Mouse (Mus musculus) testis, adult 2 months (tissue): ENCODE results near the gene Tle3. TPM values are rescaled to one million over a fixed set of nuclear protein-coding genes. Genes with fewer than 3 reads are reported as not detected.

Experiments
- H3K27ac ChIP-seq: fragments of 200-500 bp; 2 replicates; pipeline ENCODE4 v1.5.1; 2012; ENCODE audit warnings: low read depth, low read length; ENCODE audit not compliant: control insufficient read depth, insufficient read depth
- H3K27me3 ChIP-seq: fragments of 200-500 bp; 2 replicates; pipeline ENCODE4 v1.6.1; 2012; ENCODE audit warnings: mild to moderate bottlenecking, low read length, moderate library complexity; ENCODE audit not compliant: control insufficient read depth, insufficient read depth
- H3K36me3 ChIP-seq: fragments of 200-500 bp; 2 replicates; pipeline ENCODE4 v1.6.1; 2012; ENCODE audit warnings: mild to moderate bottlenecking, low read length; ENCODE audit not compliant: control insufficient read depth, insufficient read depth
- H3K4me1 ChIP-seq: fragments of 200-500 bp; 2 replicates; pipeline ENCODE4 v1.6.1; 2012; ENCODE audit warnings: low read length; ENCODE audit not compliant: control insufficient read depth, insufficient read depth
- H3K4me3 ChIP-seq: fragments of 200-500 bp; 2 replicates; pipeline ENCODE4 v1.5.1; 2012; ENCODE audit warnings: low read depth, mild to moderate bottlenecking, low read length, moderate library complexity, mixed read lengths; ENCODE audit not compliant: control insufficient read depth
- CTCF ChIP-seq: fragments of 200-500 bp; IDR thresholded peaks from 2 replicates; pipeline ENCODE4 v1.5.1; 2012; ENCODE audit warnings: low read depth, mild to moderate bottlenecking, inconsistent platforms, low read length, moderate library complexity; ENCODE audit not compliant: control insufficient read depth, insufficient read depth, insufficient replicate concordance
- POLR2A ChIP-seq: fragments of 200-500 bp; IDR thresholded peaks from 2 replicates; pipeline ENCODE4 v1.6.1; 2012; ENCODE audit warnings: low read depth, mild to moderate bottlenecking, inconsistent platforms, low read length, moderate library complexity; ENCODE audit not compliant: control insufficient read depth
- polyA plus RNA-seq: library from polyadenylated mRNA; depleted of rRNA; stranded (reverse); fragments of >200 nt; gene quantifications from 2 replicates; pipeline ENCODE4 v1.2.3, GENCODE M21; 2012

Gene Tle3
- polyA plus RNA-seq, 1 experiment: 153 TPM

DNA sequence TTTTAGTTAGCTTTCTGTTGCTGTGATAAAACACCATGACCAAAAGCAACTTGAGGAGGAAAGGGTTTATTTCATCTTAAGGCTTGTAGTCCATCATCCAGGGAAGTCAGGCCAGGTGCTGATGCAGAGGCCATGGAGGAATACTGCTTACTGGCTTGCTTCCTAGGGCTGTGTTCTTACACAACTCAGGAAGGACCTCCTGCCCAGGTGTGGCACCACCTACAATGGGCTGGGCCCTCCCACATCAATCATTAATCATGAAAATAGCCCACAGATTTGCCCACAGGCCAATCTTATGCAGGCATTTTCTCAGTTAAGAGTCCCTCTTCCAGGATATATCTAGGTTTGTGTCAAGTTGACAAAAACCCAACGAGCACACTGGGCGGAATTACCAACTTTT, 31.8 kb upstream of the Tle3 start:
- H3K27ac ChIP-seq: no peak overlapping the region
- H3K4me3 ChIP-seq: no peak overlapping the region
- H3K27me3 ChIP-seq: no peaks in the 10 kb centered on the region
- no peaks in the 10 kb centered on the region for H3K36me3 ChIP-seq
- TF ChIP-seq CTCF (no peak), POLR2A (no peak)
- H3K4me1 ChIP-seq: no peaks in the 10 kb centered on the region; the same call in 1 of the 2 replicates

DNA sequence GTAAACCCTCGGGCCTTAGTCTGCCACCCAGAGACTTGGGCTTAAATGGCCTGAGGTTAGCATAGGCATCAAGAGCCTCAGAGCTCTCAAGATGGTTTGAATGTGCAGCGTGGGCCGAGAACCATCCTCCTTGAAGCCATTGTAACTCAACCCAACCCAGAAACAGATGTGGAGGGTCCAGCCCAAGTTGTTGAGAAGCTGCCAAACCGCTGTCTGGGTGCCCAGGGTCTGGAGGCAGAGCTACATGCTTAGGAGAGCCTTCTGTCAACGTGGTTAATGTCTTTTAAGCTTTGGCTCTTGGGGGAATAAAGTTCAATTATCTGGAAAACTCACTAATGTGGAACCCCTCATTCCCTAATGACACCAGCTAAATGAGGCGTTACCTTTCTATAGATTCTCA, 29.9 kb upstream of the Tle3 start:
- no peak overlapping the region for H3K27ac ChIP-seq
- no peaks in the 10 kb centered on the region for H3K4me1 ChIP-seq
- no peaks in the 10 kb centered on the region for H3K27me3 ChIP-seq
- no peak for TF ChIP-seq CTCF
- TF ChIP-seq POLR2A: no peak
- H3K36me3 ChIP-seq: no peaks in the 10 kb centered on the region
- H3K4me3 ChIP-seq: no peak overlapping the region

DNA sequence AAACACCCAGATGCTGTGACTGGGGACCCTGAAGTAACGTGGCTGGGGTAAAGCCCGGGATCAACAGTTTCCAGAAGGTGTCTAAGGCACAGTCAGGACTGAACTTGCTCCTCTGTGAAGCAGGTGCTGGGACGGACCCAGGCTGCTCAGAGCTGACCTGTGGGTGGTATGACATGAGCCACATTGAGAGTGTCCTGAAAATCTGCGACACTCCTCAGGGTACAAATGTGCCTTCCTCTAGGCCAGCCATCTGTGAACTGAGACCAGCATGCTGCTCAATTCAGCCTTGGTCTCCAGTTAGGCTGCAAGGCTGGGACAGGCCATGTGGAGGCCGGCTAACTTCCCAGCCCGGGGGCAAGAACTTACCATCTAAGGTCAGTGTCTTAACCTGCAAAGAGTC, 27.5 kb upstream of the Tle3 start:
- no peak overlapping the region for H3K27ac ChIP-seq
- no peaks in the 10 kb centered on the region for H3K27me3 ChIP-seq
- H3K4me1 ChIP-seq: no peaks in the 10 kb centered on the region

DNA sequence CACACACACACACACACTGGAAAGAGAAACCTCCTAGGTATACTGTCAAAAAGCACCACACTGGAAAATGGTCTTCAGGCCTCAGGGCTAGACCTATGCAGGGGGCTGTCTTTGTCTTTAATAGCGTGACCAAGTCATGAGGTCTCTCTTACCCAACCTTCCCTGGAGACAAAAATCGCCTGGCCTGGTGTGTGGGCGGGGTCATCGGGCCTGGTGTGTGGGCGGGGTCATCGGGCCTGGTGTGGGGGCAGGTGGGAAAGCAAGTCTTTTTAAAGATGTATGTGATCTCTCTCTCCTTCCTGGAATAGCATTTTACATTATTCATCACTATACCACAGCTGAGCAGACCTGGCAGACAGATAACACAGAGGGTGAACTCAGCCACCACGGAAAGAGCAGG, 25.2 kb upstream of the Tle3 start:
- no peaks in the 10 kb centered on the region for H3K4me1 ChIP-seq
- H3K27ac ChIP-seq: no peak overlapping the region
- H3K36me3 ChIP-seq: no peaks in the 10 kb centered on the region
- no peaks in the 10 kb centered on the region for H3K27me3 ChIP-seq
- no peak overlapping the region for H3K4me3 ChIP-seq
- TF ChIP-seq POLR2A (no peak), CTCF (no peak)

More for the DNA sequence above, 27.5 kb upstream of the Tle3 start:
- TF ChIP-seq CTCF (no peak), POLR2A (no peak)
- Histone ChIP-seq H3K36me3 (no peaks in the 10 kb centered on the region), H3K4me3 (peak overlapping the region; percentile 33)

GRCm38 (mm10) chr9:61348036-61348435, 24.1 kb upstream of the Tle3 start:
- no peaks in the 10 kb centered on the region for H3K36me3 ChIP-seq
- no peak overlapping the region for H3K4me3 ChIP-seq
- H3K27ac ChIP-seq: no peak overlapping the region
- H3K4me1 ChIP-seq: no peaks in the 10 kb centered on the region
- TF ChIP-seq POLR2A: no peak
- no peaks in the 10 kb centered on the region for H3K27me3 ChIP-seq

GRCm38 (mm10) chr9:61348616-61349015, 23.6 kb upstream of the Tle3 start:
- H3K4me1 ChIP-seq: no peaks in the 10 kb centered on the region
- H3K27ac ChIP-seq: no peak overlapping the region
- no peaks in the 10 kb centered on the region for H3K36me3 ChIP-seq
- H3K27me3 ChIP-seq: no peaks in the 10 kb centered on the region
- TF ChIP-seq CTCF (no peak), POLR2A (no peak)
- no peak overlapping the region for H3K4me3 ChIP-seq

GRCm38 (mm10) chr9:61349697-61350096, 22.5 kb upstream of the Tle3 start:
- Histone ChIP-seq H3K4me1 (no peaks in the 10 kb centered on the region), H3K27ac (no peak overlapping the region), H3K4me3 (no peak overlapping the region), H3K27me3 (no peaks in the 10 kb centered on the region), H3K36me3 (no peaks in the 10 kb centered on the region)
- TF ChIP-seq CTCF: no peak
- no peak for TF ChIP-seq POLR2A

DNA sequence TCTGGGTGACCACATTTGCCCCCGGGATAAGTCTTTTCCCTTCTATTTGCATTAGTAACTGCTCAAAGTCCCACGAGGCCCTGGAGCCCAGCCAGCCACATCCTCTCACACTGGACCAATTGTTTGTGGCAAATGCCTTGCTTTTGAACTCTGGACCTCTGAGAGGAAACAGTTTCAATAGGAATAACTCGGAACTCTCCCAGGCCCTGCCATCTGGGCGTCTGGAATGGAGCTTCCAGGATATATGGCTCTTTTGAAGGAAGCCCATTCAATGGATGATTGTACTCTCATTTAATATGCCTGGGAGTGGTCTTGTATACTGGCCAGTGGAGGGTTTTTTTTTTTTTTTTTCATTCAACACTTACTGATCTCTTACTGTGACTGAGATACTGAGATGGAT, 21.0 kb upstream of the Tle3 start:
- H3K4me3 ChIP-seq: no peak overlapping the region
- no peaks in the 10 kb centered on the region for H3K27me3 ChIP-seq
- no peak for TF ChIP-seq POLR2A
- no peak for TF ChIP-seq CTCF
- no peak overlapping the region for H3K27ac ChIP-seq
- no peaks in the 10 kb centered on the region for H3K4me1 ChIP-seq
- no peaks in the 10 kb centered on the region for H3K36me3 ChIP-seq
